Mouse (Mus musculus): ENCODE measurements around the gene Immp2l. TPM values are rescaled to one million over a fixed set of nuclear protein-coding genes. Genes with fewer than 3 reads are reported as not detected.

The Immp2l gene
- polyA plus RNA-seq, 1 experiment from 2014 or later: 16.5 TPM

DNA sequence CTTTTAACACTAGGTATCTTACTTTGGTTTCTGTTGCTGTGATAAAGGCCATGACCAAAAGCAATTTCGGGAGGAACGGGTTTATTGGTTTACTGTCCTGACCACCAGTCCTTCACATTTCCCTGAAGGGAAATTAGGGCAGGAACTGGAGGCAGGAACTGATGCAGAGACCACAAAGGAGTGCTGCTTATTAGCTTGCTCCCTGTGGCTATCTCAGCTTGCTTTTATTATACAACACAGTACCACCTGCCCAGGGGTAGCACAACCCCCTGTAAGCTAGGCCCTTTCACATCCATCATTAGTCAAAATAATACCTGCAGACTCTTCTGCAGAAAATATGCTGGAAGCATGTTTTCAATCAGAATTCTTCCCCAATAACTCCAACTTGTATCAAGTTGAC lies 844.4 kb downstream of the Immp2l start:
- H3K27ac ChIP-seq: no peak overlapping the region
- H3K9ac ChIP-seq: no peak overlapping the region
- no peaks in the 10 kb centered on the region for H3K27me3 ChIP-seq
- WGBS: 71% methylated on average over 2 of the region's 2 CpGs
- H3K4me2 ChIP-seq (replicated peaks): no peak overlapping the region
- H3K4me3 ChIP-seq: no peak overlapping the region
- no peak for ATAC-seq (ENCODE audit: low FRiP score, low read depth)
- H3K9me3 ChIP-seq: peaks cover 6% of the 10 kb centered on the region; the same call in 1 of the 2 replicates
- no peaks in the 10 kb centered on the region for H3K36me3 ChIP-seq
- no peaks in the 10 kb centered on the region for H3K4me1 ChIP-seq

DNA sequence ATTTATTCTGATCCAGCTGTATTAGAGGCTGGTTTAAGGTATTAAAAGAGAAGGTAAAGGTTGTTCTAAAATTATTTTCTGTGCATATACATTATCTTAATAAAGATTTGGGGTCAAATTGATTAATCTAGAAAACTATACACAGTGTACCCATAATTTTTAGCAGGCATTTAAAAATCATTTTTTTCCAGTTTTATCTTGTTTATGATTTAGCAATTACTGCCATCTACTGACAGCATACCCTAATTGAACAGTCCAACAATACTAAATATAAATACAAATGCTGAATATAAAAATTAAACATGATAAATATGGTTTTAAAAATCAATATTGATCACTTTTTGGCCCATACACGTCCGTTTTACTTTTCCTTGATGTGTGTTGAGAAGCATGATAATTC lies 850.1 kb downstream of the Immp2l start:
- H3K36me3 ChIP-seq: no peaks in the 10 kb centered on the region
- no peak overlapping the region for H3K9ac ChIP-seq
- no peaks in the 10 kb centered on the region for H3K9me3 ChIP-seq
- H3K4me3 ChIP-seq: no peak overlapping the region
- no peak overlapping the region for H3K4me2 ChIP-seq (replicated peaks)
- no peak overlapping the region for H3K27ac ChIP-seq
- no peak for ATAC-seq (ENCODE audit: low FRiP score, low read depth)
- H3K4me1 ChIP-seq: no peaks in the 10 kb centered on the region
- no peaks in the 10 kb centered on the region for H3K27me3 ChIP-seq
- 71% methylated on average over 2 of the region's 2 CpGs for WGBS

DNA sequence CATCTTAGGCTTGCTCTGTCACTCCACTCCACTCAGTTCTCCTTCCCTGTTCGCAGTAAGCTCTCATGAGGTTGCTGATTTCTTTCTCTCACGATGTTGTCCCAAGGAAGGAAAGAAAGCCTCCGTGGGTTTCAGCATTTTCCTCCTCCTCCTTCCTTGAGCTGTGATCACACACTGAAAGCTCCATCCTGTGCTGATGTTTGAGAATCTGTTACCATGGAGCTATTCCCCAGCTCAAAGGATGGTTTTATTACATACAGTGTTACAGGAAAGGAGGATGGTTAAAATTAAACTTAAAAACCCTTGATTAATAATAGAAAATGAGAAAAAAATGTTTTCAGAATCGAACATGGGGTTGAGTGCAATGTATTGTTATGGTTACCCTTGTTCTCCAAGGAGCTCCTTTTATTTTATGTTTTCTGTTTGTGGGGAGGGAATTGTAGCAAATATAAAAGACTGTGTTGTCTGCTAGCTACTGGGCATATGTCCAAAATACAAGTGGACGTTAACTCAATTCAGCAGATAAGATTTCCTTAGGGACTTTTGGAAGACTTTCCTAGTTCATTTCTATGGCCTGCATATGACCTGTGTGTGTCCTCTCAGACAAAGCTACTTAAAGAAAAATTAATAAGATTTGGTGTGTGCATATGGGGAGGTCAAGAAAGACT lies 853.5 kb downstream of the Immp2l start:
- H3K4me3 ChIP-seq: no peak overlapping the region
- H3K4me1 ChIP-seq: no peaks in the 10 kb centered on the region
- no peak overlapping the region for H3K4me2 ChIP-seq (replicated peaks)
- H3K36me3 ChIP-seq: no peaks in the 10 kb centered on the region
- 61% methylated on average over 5 of the region's 5 CpGs for WGBS
- peak; percentile 54; the same call in 1 of the 2 replicates for ATAC-seq (ENCODE audit: low FRiP score, low read depth)
- H3K27me3 ChIP-seq: no peaks in the 10 kb centered on the region
- H3K9me3 ChIP-seq: no peaks in the 10 kb centered on the region
- H3K27ac ChIP-seq: no peak overlapping the region
- H3K9ac ChIP-seq: no peak overlapping the region

- ATAC-seq (ENCODE audit: low FRiP score, low read depth): no peak
- Histone ChIP-seq H3K4me2 (replicated peaks) (no peak overlapping the region), H3K27ac (no peak overlapping the region), H3K36me3 (no peaks in the 10 kb centered on the region), H3K4me1 (no peaks in the 10 kb centered on the region), H3K27me3 (no peaks in the 10 kb centered on the region), H3K4me3 (no peak overlapping the region), H3K9ac (no peak overlapping the region), H3K9me3 (no peaks in the 10 kb centered on the region)
- 71% methylated on average over 3 of the region's 3 CpGs for WGBS
Measured at GRCm38 (mm10) chr12:41878493-41878892, 854.6 kb downstream of the Immp2l start.

GRCm38 (mm10) chr12:41878972-41879371 lies 855.1 kb downstream of the Immp2l start:
- Histone ChIP-seq H3K9ac (no peak overlapping the region), H3K4me1 (no peaks in the 10 kb centered on the region), H3K27ac (no peak overlapping the region), H3K27me3 (no peaks in the 10 kb centered on the region), H3K36me3 (no peaks in the 10 kb centered on the region), H3K9me3 (no peaks in the 10 kb centered on the region), H3K4me2 (replicated peaks) (no peak overlapping the region), H3K4me3 (no peak overlapping the region)
- 91% methylated on average over 1 of the region's 1 CpGs for WGBS
- no peak for ATAC-seq (ENCODE audit: low FRiP score, low read depth)

DNA sequence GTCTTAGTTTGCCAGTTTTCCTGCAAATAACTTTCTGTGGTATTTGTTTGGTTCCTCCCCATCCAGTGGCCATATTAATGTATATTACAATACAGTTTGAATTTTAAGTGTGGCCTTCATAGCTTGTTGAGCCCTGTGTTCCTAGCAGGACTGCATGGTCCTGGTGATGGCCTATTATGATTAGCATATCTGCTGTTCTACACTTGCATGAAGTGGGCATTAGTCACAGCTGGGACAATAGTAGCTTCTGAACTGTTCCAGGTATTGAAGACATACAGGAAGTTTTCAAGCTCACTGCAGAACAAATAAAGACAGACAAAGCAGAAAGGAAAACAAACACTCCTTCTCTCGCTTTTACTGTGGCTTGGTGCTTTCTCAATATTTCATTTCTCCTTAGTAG lies 855.5 kb downstream of the Immp2l start:
- Histone ChIP-seq H3K36me3 (no peaks in the 10 kb centered on the region), H3K4me3 (no peak overlapping the region), H3K27ac (no peak overlapping the region), H3K27me3 (no peaks in the 10 kb centered on the region), H3K9ac (no peak overlapping the region), H3K4me2 (replicated peaks) (no peak overlapping the region), H3K9me3 (no peaks in the 10 kb centered on the region), H3K4me1 (no peaks in the 10 kb centered on the region)
- ATAC-seq (ENCODE audit: low FRiP score, low read depth): no peak
- WGBS: 90% methylated on average over 1 of the region's 1 CpGs

GRCm38 (mm10) chr12:41880833-41881232 lies 856.9 kb downstream of the Immp2l start:
- no peaks in the 10 kb centered on the region for H3K4me1 ChIP-seq
- H3K4me2 ChIP-seq (replicated peaks): no peak overlapping the region
- no peaks in the 10 kb centered on the region for H3K36me3 ChIP-seq
- H3K9me3 ChIP-seq: no peaks in the 10 kb centered on the region
- 93% methylated on average over 3 of the region's 3 CpGs for WGBS
- H3K4me3 ChIP-seq: no peak overlapping the region
- H3K9ac ChIP-seq: no peak overlapping the region
- no peaks in the 10 kb centered on the region for H3K27me3 ChIP-seq
- ATAC-seq (ENCODE audit: low FRiP score, low read depth): no peak
- no peak overlapping the region for H3K27ac ChIP-seq

DNA sequence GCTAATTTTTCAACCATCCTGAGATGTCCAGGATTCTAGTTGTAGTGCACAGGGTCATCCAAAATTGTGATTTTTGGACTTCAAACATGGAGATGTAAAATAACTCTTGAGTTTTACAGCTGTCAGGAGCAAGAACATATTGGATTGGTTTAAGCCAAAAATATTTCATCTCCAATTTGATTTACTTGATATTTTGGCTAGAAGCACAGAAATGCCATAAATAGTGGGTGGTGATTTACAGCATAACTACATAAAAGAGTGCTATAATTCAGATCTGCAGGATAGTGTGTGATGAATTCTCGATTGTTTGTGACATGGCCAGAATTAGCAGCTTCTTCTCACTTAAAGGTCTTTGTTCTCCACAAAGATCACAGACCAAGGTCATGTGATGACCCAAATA lies 884.1 kb downstream of the Immp2l start:
- 68% methylated on average over 1 of the region's 1 CpGs for WGBS
- no peaks in the 10 kb centered on the region for H3K27me3 ChIP-seq
- H3K27ac ChIP-seq: no peak overlapping the region
- no peaks in the 10 kb centered on the region for H3K4me1 ChIP-seq
- H3K4me3 ChIP-seq: no peak overlapping the region
- H3K4me2 ChIP-seq (replicated peaks): no peak overlapping the region
- H3K9me3 ChIP-seq: no peaks in the 10 kb centered on the region
- no peaks in the 10 kb centered on the region for H3K36me3 ChIP-seq
- no peak overlapping the region for H3K9ac ChIP-seq
- ATAC-seq (ENCODE audit: low FRiP score, low read depth): no peak

DNA sequence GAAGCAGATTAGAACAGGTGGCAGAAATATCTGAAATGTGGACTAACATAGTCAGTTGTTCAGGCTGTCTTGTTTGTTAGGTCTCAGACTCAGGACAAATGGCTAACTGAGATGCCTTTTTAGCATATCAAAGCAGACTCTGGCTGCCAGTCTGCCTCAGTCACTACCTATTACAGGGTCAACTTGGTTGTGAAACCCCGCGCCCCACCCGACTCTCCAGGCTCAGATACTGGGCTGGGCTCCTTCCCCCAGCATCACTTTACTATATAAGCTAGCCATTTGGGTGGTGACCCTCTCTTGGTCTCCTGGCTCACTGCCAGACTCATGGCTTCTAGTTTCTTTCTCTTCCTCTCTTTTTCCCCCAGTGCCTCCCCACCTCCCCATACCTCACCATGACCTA lies 887.7 kb downstream of the Immp2l start:
- Histone ChIP-seq H3K36me3 (no peaks in the 10 kb centered on the region), H3K4me3 (no peak overlapping the region), H3K27me3 (no peaks in the 10 kb centered on the region), H3K9me3 (no peaks in the 10 kb centered on the region), H3K9ac (no peak overlapping the region), H3K27ac (no peak overlapping the region), H3K4me2 (replicated peaks) (no peak overlapping the region), H3K4me1 (no peaks in the 10 kb centered on the region)
- WGBS: 85% methylated on average over 3 of the region's 3 CpGs
- ATAC-seq (ENCODE audit: low FRiP score, low read depth): no peak

GRCm38 (mm10) chr12:41937751-41938150 lies 913.9 kb downstream of the Immp2l start:
- no peak for ATAC-seq (ENCODE audit: low FRiP score, low read depth)
- no peaks in the 10 kb centered on the region for H3K36me3 ChIP-seq
- H3K9me3 ChIP-seq: no peaks in the 10 kb centered on the region
- no peak overlapping the region for H3K9ac ChIP-seq
- no peak overlapping the region for H3K4me3 ChIP-seq
- no peak overlapping the region for H3K4me2 ChIP-seq (replicated peaks)
- no peaks in the 10 kb centered on the region for H3K4me1 ChIP-seq
- no peak overlapping the region for H3K27ac ChIP-seq
- WGBS: 77% methylated on average over 2 of the region's 2 CpGs
- H3K27me3 ChIP-seq: no peaks in the 10 kb centered on the region

GRCm38 (mm10) chr12:41941853-41942252 lies 918.0 kb downstream of the Immp2l start:
- Histone ChIP-seq H3K27me3 (no peaks in the 10 kb centered on the region), H3K36me3 (no peaks in the 10 kb centered on the region), H3K9me3 (no peaks in the 10 kb centered on the region), H3K27ac (no peak overlapping the region), H3K4me1 (no peaks in the 10 kb centered on the region), H3K9ac (no peak overlapping the region), H3K4me2 (replicated peaks) (no peak overlapping the region), H3K4me3 (no peak overlapping the region)
- WGBS: 78% methylated on average over 5 of the region's 5 CpGs
- ATAC-seq (ENCODE audit: low FRiP score, low read depth): no peak

- H3K36me3 ChIP-seq: no peaks in the 10 kb centered on the region
- H3K27ac ChIP-seq: no peak overlapping the region
- 79% methylated on average over 4 of the region's 4 CpGs for WGBS
- ATAC-seq (ENCODE audit: low FRiP score, low read depth): no peak
- H3K9me3 ChIP-seq: no peaks in the 10 kb centered on the region
- no peak overlapping the region for H3K4me3 ChIP-seq
- H3K9ac ChIP-seq: no peak overlapping the region
- no peaks in the 10 kb centered on the region for H3K27me3 ChIP-seq
- no peak overlapping the region for H3K4me2 ChIP-seq (replicated peaks)
- no peaks in the 10 kb centered on the region for H3K4me1 ChIP-seq
Measured at GRCm38 (mm10) chr12:41944079-41944672, 920.3 kb downstream of the Immp2l start.

- Histone ChIP-seq H3K27me3 (no peaks in the 10 kb centered on the region), H3K36me3 (no peaks in the 10 kb centered on the region), H3K9ac (no peak overlapping the region), H3K4me2 (replicated peaks) (no peak overlapping the region), H3K27ac (no peak overlapping the region), H3K4me1 (no peaks in the 10 kb centered on the region), H3K9me3 (no peaks in the 10 kb centered on the region), H3K4me3 (no peak overlapping the region)
- ATAC-seq (ENCODE audit: low FRiP score, low read depth): no peak
Measured at GRCm38 (mm10) chr12:41946536-41946935, 922.6 kb downstream of the Immp2l start.
